Mouse (Mus musculus) retina, postnatal 7 days (tissue): ENCODE data around the gene Pou3f3.

ENCODE experiments used
- DNase-seq: peaks from one replicate; pipeline ENCODE4 v3.0.0-alpha.2; 2012; ENCODE audit warnings: low read depth, low spot score

Pou3f3 gene

DNA sequence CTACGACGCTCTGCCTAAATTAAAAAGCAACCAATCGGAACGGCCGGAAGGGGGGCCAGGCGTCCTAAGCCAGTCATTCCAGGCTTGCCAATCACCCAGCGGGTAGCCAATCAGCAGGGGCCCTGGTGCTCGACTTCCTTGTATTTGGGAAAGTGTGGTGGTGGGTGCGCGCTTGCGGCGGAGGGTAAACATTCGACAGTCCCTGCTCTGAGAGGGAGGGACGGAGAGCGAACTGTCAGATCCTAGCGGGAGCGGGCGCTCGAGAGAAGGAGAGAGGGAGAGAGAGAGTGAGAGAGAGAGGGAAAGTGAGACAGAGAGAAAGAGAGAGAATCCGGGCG is at the start of gene Pou3f3:
TSS of gene Pou3f3 (plus strand) at position 191 of the 338 bp plus-strand sequence.
- no peak for DNase-seq

DNA sequence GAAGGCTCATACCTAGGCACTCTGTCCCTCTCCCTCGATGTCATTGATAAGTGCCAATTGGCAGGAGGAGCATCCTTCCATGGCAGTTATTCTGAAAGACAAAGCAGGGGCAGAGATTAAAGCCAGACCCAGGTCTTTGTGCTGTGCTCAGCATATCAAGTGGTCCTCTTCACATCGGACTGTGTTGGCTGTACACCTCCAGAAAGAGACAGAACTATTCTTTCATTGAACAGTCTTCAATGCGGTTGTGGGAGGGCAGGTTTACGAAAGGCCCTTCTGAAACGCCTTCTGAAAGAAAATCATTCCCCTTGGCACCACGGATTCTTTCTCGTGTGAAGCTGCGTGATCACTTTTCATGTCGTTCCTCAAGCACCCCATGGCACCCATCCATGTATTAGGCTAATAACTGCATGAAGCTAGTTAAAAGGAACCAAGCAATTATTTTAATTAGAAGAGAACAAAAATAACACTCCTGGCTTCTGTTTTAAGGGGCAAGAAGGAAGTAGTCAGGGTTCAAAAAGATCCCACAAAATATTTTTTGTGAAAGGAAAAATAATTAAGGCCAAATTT is 47.1 kb upstream of the Pou3f3 start:
- DNase-seq = no peak

DNA sequence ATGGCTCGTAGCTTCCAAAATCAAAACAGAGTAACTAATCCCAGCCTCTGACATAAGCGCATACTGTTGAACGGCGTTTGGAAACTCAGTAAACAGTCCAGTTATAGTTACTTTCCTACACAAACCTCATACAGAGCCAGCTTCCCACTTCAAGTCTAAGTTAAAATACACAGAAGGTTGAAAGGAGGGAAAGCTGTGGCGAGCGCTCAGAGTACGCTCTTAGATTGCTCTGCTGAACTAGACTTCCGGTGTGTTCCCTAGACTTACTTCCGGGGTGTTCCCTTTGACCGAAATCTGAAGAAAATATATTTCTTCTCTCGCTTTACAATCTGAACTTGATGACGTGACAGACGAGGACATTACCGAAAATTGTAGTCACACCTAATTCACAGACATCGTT is 44.1 kb upstream of the Pou3f3 start:
- no peak for DNase-seq

DNA sequence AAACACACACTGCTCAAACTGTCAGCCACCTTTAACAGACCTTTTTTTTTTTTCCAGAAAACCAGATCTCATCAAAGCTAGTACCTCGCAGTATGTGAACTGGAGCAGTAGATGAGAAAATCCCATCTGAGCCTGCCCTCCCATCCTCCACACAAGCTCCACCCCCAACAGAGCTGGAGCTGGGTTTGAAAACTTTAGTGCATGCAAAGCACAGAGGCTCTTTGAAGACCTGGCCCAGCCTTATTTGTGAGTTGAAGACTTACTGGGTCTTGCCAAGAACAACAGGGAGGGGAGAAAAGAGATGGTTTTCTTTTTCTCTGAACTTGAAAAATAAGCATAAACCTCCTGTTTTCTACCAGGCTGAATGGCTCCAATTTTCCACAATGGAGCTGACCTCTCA is 28.0 kb upstream of the Pou3f3 start:
- no peak for DNase-seq

DNA sequence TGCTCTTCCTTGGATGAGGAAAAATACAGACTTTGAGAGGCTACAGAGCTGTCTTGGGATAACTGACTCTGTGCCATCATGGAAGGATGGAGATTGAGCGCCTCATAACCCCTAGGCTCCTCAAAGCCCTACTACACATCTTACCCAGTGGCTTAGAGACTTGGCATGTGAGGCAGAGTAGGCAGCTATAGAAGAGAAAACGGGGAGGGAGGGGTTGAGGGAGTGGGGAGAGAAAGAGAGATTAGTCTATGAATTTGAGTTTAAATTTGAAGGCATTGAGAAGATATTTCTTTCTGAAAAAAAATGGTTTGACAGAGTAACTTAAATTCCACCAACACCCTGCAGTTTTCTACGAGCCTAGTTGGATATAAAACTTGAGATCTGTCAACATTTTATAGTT is 14.9 kb upstream of the Pou3f3 start:
- no peak for DNase-seq

DNA sequence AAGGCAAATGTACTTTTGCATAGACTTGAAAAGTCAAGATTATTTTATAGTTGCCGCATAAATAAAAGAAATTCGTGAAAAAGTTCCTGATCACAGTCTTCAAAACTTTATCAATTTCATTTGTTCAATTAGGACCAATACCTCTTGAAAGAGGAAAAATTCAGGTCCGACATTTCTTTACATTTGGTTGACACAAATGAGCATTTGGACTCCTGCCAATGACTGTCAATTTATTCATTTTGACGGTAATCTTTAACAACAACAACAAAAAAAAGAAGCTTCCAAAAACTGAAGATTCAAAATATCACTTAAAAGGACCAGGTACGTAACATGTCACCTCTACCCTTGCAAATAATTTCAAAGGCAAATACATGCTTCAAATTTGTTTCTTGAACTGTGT is 13.8 kb upstream of the Pou3f3 start:
- DNase-seq = no peak

DNA sequence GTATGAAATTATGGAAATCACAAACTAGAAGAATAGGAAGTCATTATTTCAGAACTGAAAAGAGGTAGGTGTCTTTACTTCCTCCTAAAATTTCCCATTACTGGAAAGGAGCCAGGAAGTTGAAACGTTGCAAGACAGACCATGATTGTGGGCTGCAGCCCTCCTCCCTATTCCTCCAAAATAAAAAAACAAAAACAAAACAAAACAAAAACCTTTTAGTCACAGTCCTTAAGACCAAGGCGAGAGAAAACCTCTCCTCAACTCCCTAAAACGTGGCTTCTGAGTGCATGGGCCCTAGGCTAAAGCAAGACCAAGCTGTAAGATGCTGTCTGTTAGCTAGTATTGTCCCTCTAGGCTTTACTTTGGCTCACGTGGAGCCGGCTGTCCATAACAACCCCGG is 11.7 kb upstream of the Pou3f3 start:
- no peak for DNase-seq

DNA sequence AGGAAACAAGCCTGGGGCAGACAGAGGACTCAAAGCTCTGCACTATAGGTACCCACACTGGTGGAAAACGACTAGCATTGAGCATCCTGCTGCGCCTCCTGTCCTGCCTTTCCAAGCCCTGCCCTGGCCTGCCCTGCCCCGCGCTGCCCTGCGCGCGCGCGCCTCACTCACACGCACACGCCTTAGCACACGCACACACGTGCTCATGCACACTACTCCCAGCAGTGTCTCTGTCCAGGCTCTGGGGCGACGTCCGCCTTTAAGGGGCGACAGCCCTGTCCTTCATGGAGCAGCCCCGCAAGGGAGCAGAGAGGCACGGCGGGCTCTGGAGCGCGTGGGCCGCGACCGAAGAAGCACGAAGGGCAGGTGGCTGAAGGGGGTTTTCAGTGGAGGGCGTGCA is 11.2 kb upstream of the Pou3f3 start:
- DNase-seq = no peak

DNA sequence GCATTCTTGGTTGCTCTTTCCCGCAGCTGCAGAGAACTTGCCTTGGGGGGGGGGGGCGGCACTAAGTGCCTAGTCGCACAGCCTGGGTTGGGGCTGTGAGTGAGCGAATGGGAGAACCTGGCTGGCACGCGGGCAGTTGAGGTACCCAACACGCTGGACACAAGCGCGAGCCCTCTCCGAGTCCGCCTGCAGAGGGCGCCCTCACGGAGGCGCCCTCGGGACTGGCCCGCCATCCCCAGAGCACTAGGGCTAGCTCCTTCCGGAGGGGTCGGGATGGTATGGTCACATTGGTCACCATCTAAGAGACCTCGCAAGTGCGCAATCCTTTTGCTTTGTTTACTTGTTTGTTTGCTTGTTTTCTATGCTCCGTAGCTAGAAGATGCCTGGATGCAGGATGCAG is 10.8 kb upstream of the Pou3f3 start:
- no peak for DNase-seq

DNA sequence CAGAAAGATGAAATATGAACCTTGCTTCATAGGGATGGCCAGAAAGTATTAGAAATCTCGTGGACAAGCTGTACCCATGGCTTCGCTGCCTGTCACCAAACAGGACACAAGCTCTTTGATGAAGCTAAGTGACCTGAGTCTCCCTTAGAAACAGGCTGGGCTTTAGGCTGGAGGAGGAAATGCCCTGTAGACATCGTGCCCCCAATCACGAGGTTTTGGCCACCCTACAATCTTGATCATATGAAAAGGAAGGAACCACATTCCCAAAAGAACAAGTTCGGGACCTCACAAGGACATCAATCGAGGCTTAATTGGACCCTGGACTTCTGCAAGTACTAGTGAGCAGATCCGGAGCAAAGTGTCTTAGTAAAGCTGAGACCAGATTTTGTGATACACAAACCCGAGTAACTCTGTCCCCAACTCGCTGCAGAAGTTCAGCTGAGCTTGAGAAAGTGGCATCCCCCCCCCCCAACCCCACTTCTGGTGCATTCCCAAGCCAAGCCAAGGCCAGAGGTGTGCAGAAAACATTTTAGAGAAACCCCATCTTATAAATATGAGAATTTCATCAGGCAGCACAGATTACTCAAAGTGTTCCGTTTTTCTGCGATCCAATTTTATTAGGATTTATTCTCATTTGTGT is 10.1 kb upstream of the Pou3f3 start:
- DNase-seq = no peak

DNA sequence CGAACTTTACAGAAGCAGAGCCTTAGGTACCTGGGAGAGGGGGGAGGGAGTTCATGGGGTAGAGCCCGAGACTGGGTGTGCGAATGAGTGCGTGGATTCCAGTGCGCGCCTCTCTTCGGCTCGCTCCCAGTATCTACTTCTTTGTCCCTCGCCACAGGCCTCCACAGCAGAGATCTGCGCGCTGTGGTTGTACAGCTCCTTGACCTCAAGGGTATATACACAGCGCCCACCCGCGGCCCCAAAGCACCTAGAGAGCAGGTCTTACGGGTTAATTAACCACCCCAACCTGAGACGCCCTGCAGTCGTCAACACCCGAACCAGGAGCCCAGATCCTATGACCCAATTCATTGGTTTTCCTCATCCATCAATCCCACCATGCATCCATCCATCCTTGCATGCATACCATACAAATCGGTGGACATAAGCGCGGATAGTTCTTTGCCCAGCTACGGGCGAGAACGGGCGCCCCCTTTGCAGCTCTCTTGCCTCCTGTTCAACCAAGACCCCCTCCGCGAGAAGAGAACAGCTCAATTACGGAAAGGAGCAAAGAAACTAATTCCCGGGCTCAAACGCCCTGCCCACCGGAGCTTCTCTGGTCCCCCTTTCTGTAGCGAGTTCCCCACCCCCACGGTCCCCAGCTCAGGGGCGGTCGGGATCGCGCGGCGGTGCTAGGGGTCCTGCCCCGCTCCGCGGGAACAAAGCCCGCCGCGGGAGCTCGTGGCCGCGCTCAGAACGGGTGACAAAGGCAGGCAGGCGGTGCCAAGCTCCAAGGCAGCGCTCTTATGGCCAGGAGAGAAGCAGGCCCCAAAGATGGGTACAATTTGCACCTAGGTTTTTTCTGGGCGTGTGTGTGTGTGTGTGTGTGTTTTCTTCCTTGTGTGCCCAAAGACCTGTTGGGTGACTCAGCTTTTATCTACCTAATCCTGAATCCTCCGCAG is 9.1 kb upstream of the Pou3f3 start:
- DNase-seq = no peak

DNA sequence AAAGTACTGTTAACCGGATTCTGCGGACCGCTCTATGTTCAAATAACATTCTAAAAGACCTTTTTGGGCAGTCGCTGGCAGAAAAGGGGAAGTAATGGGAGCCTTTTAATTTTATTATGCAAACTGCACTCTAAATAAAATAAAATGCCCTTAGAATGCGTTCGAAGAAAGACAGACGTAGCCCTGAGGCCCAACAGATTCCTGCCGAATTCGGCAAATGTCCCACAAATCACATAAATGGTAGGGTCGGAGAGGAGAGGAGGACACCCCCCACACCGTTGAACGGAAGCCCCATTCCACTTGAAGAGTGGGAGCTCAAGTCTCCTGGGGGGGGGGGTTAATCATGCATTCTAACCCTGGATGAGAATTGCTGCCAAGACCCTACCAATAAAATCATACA is 8.3 kb upstream of the Pou3f3 start:
- no peak for DNase-seq

DNA sequence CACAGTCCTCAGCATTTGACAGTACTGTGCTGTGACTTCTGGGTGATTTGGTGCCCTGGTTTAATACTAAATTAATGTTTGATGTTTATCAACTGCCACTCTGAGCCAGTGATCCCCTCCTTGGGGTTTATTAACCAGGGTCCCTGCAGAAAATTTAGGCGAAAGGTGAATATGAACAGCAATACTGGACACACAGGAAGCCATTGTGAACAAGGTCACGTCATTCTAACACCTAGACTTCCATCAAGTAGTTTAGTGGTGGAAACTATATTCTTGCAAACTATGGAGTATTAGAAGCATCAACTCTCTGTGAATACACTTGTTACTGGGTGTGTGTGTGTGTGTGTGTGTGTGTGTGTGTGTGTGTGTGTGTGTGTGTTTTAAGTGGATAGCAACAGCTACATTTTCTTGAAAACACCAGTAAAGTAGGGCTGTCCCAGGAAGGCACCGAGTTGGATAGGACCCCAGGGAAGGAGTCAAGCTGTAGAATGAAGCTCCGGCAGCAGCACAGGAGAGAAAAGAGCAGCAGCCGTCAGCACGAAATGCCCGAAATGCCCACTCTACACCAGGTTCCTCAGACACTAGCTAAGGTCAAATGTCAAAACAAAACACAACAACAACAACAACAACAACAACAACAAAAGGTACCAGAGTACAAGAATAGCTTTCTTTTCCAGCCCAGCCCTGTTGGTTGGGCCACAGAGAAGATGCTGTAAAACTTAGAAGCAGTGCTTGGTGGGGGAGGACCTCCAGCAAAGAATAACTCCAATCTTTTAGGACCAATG is 7.6 kb upstream of the Pou3f3 start:
- no peak for DNase-seq

DNA sequence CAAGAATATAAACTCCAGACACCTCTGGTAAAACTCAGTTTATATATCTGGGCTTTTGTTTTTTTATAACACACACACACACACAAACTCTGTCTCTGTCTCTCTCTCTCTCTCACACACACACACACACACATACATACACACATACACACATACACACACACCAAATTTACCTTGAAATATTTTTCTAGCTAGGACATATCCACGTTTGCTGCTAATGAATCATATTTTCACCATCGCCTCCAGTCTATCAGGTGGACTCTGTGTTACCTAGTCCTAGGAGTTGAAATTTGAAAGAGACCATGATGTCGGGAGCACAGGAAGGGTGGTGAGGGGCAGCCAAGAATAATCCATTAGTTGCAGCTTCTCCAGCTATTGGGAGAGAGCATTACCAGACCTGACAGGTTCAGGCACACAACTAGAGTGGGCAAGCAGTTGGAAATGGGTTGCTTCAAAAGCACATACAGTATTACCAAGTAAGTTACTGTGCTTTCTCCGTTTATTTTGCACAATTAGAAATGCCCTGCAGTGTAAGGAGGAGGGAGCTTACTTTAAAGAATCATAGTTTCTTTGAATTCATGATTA is 6.9 kb upstream of the Pou3f3 start:
- DNase-seq = no peak

DNA sequence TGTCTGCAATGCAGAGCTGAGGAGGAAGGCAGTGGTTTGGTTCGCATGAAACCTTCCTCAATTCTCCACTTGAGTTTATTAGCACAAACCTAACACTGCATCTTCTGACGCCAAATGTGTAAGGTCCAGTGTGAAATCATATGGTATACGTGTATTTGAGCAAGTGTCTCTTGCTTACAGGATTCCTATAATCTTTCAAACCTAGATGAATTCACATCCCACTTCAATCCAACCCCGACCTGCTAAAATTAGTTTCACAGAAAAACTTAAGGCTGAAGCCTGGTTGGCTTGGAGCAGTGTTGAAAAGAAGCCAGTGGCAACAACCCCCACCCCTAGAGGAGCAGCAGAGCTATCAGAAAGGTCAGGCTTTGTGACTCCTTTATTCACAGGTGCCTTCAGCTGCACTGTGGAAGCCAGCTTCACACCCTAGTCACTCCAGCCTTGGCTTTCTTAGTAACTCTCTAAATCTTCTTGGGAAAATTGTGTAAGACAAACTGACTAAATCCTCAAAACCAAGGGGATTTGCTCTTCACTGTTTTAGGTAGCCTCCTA is 5.5 kb upstream of the Pou3f3 start:
- no peak for DNase-seq

DNA sequence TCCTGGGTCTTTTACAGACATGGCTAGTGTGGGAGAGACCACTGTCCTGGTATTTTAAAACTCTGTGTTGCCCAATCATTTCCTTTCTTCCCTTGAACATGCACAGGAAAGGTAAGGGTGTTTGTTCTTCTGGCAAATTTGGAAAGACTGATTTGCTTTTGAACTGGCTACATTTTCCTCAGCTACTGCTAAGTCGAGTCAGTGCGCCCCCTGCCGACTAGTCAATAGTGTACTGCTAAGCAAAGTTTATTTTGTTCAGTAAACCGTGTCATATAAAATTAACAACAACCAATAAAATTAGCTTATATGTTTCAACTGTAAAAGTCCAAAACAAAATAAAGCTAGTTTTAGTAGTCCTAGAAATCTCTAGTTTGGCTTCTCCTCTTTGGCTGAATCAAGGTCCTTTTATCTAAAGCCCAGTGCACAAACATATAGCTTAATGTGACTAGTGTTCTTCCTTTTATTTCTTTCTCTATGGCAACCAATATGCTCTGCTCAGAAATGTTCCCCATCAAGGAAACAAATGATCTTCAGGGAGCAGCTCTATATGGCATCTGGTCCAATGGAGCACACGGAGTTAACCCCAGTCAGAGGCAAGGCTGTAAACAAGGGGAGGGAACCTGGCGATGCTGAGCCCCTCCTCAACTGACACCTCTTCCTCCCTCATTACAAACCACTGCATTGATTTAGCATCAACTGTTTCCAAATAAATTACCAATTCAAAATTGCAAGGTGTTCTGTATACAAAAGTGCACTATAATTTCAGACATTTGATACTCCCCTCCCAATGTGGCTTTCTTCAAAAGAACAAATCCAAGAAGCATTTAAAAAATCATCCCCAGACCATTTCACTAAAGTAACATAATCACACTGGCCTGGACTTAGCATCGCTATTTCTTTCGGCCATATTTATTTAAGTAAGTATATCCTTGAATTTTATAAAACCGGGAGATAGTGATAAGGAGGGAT is 4.1 kb upstream of the Pou3f3 start:
- DNase-seq = no peak

DNA sequence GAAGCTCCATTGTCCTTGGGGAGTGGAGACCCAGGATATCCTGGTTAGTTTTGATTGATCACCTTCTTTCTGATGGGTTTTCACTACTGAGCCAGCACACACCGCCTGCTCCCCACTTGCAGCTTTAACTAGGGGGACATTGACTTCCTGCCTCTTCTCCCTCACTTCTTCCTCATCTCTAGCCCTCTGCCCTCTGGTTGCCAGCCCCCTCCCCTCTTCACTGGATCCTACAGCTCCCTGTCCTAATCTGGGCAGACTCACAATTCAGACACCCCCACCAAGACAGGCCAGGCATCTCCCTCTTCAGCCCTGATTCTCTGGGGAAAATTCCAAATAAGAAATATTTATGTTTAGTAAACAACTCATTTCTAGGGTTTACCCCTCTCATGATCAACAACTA is 3.3 kb upstream of the Pou3f3 start:
- no peak for DNase-seq

DNA sequence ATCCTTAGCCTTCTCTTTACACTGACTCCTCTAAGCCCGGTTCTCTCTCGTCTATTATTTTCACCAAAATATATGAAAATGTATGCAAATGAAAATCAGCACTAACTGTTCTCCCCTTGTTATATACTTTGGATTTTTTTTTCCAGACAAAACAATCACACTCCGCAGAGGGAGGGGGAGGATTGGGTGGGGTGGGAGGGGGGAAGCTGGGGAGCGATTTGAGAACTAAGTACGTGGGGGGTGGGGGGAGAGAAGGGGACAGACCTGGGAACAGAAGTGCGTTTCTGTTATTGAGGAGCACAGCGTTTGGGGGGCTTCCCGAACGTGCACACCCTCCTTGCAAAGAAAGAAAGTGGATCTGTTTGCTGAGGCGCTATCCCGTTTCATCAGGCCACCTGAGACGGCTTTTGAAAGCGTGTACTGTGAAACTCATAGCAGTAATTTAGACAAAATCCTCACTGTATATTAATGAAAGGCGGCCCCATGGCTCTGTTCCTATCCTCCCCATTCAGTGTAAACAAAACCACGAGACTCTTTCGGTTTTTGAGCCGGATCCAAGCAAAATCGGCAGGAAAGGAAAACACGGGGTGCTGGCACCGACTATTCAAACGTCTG is 2.4 kb upstream of the Pou3f3 start:
- DNase-seq = no peak

DNA sequence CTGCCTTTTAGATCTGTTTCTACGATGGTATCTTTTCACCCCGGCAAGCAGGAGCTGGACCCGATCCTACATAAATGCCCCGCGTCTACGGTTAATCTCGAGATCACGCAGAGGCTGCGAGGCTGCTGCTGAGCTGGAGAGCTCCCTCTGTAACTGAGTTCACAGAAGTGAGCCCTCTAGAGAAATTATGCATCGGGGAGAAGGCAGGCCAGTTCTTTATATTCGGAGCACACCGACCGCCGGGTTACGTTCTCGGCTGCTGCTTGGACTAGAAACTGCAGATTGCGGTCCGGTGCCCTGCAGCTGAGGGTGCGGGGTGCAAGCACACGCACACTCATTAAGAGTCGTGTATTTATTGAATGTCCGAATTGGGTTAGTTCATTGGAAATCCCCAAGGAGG is 1.7 kb upstream of the Pou3f3 start:
- DNase-seq = no peak

DNA sequence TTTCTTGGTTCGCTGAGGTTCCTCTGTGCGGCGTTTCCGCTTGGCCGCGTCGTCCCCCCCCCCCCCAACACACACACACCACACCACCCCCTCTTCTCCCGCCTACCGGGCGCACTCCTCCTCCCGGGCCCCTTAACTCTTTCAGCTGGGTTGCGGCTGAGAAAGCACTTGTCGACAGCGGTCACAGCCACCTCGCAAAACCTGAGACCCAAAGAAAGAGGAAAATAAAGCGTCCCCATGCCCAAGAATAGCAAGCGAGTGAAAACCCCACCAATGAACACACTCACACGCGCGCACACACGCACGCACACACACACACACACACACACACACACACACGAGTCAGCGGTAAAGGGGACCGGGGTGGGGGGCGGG is 1.3 kb upstream of the Pou3f3 start:
- DNase-seq = no peak
